Mouse (Mus musculus) embryonic fibroblast, embryonic 13.5 days (primary cell): Measurements from ENCODE around the gene Ppm1b. TPM values are rescaled to one million over a fixed set of nuclear protein-coding genes. Genes with fewer than 3 reads are reported as not detected.

Experiments
- H3K27ac ChIP-seq: 2 replicates; pipeline ENCODE4 v1.5.1; 2012; ENCODE audit warnings: low read length, control low read depth, inconsistent platforms; ENCODE audit not compliant: insufficient read depth
- H3K4me1 ChIP-seq: 2 replicates; pipeline ENCODE4 v1.6.1; 2011; ENCODE audit warnings: low read length; ENCODE audit not compliant: control insufficient read depth, insufficient read depth
- H3K4me3 ChIP-seq: 2 replicates; pipeline ENCODE4 v1.5.1; 2011; ENCODE audit warnings: mild to moderate bottlenecking, control low read depth, low read length; ENCODE audit not compliant: insufficient read depth
- CTCF ChIP-seq: IDR thresholded peaks from 2 replicates; pipeline ENCODE4 v1.5.1; 2011; ENCODE audit warnings: mild to moderate bottlenecking, control low read depth, low read length, moderate library complexity, borderline replicate concordance; ENCODE audit not compliant: insufficient read depth
- POLR2A ChIP-seq: IDR thresholded peaks from 2 replicates; pipeline ENCODE4 v1.6.1; 2011; ENCODE audit warnings: low read depth, mild to moderate bottlenecking, control low read depth, low read length, moderate library complexity
- polyA plus RNA-seq: library from polyadenylated mRNA; stranded (reverse); fragments of >200 nt; gene quantifications from 2 replicates; pipeline ENCODE4 v1.2.4, GENCODE M21; 2011; ENCODE audit warnings: low read depth; ENCODE audit not compliant: missing spikeins, insufficient read length

Gene Ppm1b
- polyA plus RNA-seq, 1 experiment: 56.9 TPM

DNA sequence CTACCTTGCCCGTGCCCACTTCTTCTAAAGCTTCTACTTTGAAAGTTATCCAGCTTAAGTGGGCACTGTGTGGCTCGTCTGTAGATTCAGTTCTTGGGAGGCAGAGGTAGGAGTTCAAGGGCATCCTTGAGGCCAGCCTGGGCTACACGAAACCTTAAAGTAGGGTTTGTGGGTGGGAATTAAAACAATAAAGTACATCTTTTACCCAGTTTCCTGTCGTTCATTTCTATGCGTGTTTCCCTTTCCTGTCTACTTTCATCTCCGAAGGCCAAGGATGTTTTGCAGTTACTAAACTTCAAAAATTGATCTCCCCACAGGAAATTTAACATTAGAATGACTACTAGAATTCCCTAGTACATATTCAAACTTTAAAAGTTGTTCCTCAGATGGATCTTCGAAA, 19.3 kb upstream of the Ppm1b start:
- H3K27ac ChIP-seq: no peak overlapping the region
- no peak for TF ChIP-seq POLR2A
- TF ChIP-seq CTCF: no peak
- no peak overlapping the region for H3K4me3 ChIP-seq
- no peaks in the 10 kb centered on the region for H3K4me1 ChIP-seq

- H3K4me3 ChIP-seq: no peak overlapping the region
- H3K27ac ChIP-seq: no peak overlapping the region
- TF ChIP-seq POLR2A (no peak), CTCF (no peak)
- no peaks in the 10 kb centered on the region; the same call in none of the 2 replicates for H3K4me1 ChIP-seq
Measured at GRCm38 (mm10) chr17:84938215-84938614, 18.3 kb upstream of the Ppm1b start.

GRCm38 (mm10) chr17:84940017-84940731, 16.4 kb upstream of the Ppm1b start:
- Histone ChIP-seq H3K27ac (no peak overlapping the region), H3K4me3 (no peak overlapping the region), H3K4me1 (no peaks in the 10 kb centered on the region; the same call in none of the 2 replicates)
- no peak for TF ChIP-seq CTCF
- TF ChIP-seq POLR2A: no peak

GRCm38 (mm10) chr17:84941291-84941868, 15.2 kb upstream of the Ppm1b start:
- no peak overlapping the region for H3K27ac ChIP-seq
- no peaks in the 10 kb centered on the region; the same call in none of the 2 replicates for H3K4me1 ChIP-seq
- no peak overlapping the region for H3K4me3 ChIP-seq
- TF ChIP-seq POLR2A (no peak), CTCF (no peak)

- no peak overlapping the region for H3K4me3 ChIP-seq
- no peaks in the 10 kb centered on the region; the same call in none of the 2 replicates for H3K4me1 ChIP-seq
- 0 out of 2 replicates have a peak overlapping the region, but pooled peaks have one; percentile 11 for H3K27ac ChIP-seq
- no peak for TF ChIP-seq CTCF
- TF ChIP-seq POLR2A: no peak
Measured at GRCm38 (mm10) chr17:84942358-84943032, 14.0 kb upstream of the Ppm1b start.

DNA sequence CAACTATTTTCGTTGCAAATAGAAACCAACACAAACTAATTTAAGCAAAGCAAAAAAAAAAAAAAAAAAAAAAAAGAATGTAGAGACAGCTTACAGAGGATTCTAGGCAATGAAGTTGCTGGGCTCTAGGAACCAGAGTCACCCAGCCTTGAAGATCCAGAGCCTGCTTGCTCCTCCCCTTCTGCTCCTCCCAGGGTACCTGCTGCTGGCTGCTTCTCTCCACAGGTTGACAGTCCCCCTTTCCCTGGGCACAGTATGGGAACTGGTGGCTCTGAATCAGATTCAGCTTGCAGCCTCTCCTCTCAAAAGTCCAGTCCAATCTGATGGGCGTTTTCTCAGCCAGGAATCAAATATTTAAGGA, 13.5 kb upstream of the Ppm1b start:
- TF ChIP-seq POLR2A: no peak
- no peak for TF ChIP-seq CTCF
- Histone ChIP-seq H3K4me3 (no peak overlapping the region), H3K27ac (no peak overlapping the region), H3K4me1 (no peaks in the 10 kb centered on the region; the same call in none of the 2 replicates)

GRCm38 (mm10) chr17:84944348-84944747, 12.2 kb upstream of the Ppm1b start:
- TF ChIP-seq CTCF (no peak), POLR2A (no peak)
- H3K4me1 ChIP-seq: no peaks in the 10 kb centered on the region; the same call in none of the 2 replicates
- H3K27ac ChIP-seq: no peak overlapping the region
- H3K4me3 ChIP-seq: no peak overlapping the region

GRCm38 (mm10) chr17:84952521-84952920, 4.0 kb upstream of the Ppm1b start:
- no peak overlapping the region for H3K27ac ChIP-seq
- H3K4me3 ChIP-seq: no peak overlapping the region
- TF ChIP-seq CTCF: no peak
- no peak for TF ChIP-seq POLR2A
- no peaks in the 10 kb centered on the region for H3K4me1 ChIP-seq

DNA sequence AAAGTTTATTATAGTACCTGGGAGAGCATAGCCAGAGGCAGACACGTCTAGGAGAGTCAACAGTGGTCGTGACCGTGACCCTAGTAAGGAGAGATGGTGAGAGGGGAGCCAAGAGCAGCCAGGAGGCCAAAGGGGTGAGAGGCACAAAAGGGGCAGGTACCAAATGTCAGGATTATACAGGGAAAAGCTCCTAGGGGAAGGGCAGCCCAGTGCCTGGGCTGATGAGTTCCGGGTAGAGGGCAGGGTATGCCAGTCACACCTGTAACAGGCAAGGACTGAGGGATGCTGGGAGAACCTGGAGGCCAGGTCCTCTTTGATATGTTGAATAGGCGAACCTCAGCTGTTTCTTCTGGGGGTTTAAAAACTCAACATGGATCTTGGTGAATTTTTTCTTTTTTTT, 2.8 kb upstream of the Ppm1b start:
- no peaks in the 10 kb centered on the region for H3K4me1 ChIP-seq
- no peak overlapping the region for H3K4me3 ChIP-seq
- no peak for TF ChIP-seq POLR2A
- TF ChIP-seq CTCF: no peak
- H3K27ac ChIP-seq: no peak overlapping the region

DNA sequence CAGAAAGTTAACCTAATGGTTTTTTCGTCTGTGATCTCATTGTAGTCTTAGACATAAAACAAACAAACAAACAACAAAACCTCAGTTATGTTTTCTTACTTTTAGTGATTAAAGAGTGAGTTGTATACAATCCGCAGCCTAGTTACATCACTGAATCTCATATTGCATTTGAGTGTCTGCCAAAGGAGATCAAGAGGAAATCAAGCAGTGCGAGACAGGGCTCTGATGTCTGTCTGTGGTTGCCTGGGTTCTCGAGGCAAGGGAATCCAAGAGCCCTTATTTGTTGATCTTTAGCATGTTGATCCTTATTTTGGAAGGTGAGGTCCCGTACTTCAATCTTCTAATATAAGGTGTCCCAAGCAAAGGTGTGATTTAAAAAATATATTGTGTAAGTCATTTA, 1.7 kb upstream of the Ppm1b start:
- no peak overlapping the region for H3K4me3 ChIP-seq
- H3K27ac ChIP-seq: no peak overlapping the region
- no peaks in the 10 kb centered on the region for H3K4me1 ChIP-seq
- TF ChIP-seq CTCF: no peak
- no peak for TF ChIP-seq POLR2A
